ENCODE assay signal across 8 mouse cellular contexts in genomic region chr6:124831199-124831598, GRCm38 (mm10). TPM values are rescaled to one million over a fixed set of nuclear protein-coding genes. Genes with fewer than 3 reads are reported as not detected.
DNase-seq lines count a peak whose midpoint lies in the region; ATAC-seq and TF ChIP-seq lines count a peak whose summit lies in the region.
"Not testable (repeated sequence)": the region's sequence is repeated elsewhere in the genome, so short reads cannot be mapped to it uniquely, and the experiment has no call there.

No protein-coding gene starts in this region.

- TF ChIP-seq POLR2A in bone marrow, adult 2 months (IDR thresholded peaks at IDR 0.05; ENCODE audit: borderline replicate concordance, control insufficient read depth, low read depth, low read length), result not testable (repeated sequence)

- H3K36me3 ChIP-seq in erythroblast, embryonic 14.5 days (ENCODE audit: control insufficient read depth), result peaks cover 68% of the 10 kb centered on the region
- peaks cover 34% of the 10 kb centered on the region for H3K36me3 ChIP-seq in heart, embryonic 12.5 days
- H3K36me3 ChIP-seq in hindbrain, embryonic 14.5 days (replicated peaks; ENCODE audit: control insufficient read depth, insufficient read depth); kidney, postnatal 0 days (ENCODE audit: insufficient read depth, low read length): not testable (repeated sequence)
- H3K36me3 ChIP-seq in liver, embryonic 13.5 days, result peaks cover 55% of the 10 kb centered on the region
- H3K36me3 ChIP-seq in midbrain, embryonic 10.5 days, result peaks cover 60% of the 10 kb centered on the region
- H3K36me3 ChIP-seq in stomach, embryonic 15.5 days, result 0 out of 2 replicates have a peak, but pooled peaks cover 15% of the 10 kb centered on the region

- not testable (repeated sequence) for H3K9me3 ChIP-seq in erythroblast, embryonic 14.5 days (ENCODE audit: control insufficient read depth, low read length); heart, embryonic 12.5 days (replicated peaks); hindbrain, embryonic 14.5 days (ENCODE audit: control insufficient read depth, low read length); kidney, postnatal 0 days (replicated peaks; ENCODE audit: low read length); liver, embryonic 13.5 days (replicated peaks); midbrain, embryonic 10.5 days (replicated peaks); stomach, embryonic 15.5 days

- not testable (repeated sequence) for H3K27me3 ChIP-seq in erythroblast, embryonic 14.5 days (ENCODE audit: control insufficient read depth); heart, embryonic 12.5 days (replicated peaks); hindbrain, embryonic 14.5 days (ENCODE audit: control insufficient read depth, insufficient read depth, low read length); kidney, postnatal 0 days (ENCODE audit: insufficient read depth, low read length); liver, embryonic 13.5 days; midbrain, embryonic 10.5 days (ENCODE audit: low read depth, poor library complexity, severe bottlenecking); stomach, embryonic 15.5 days (replicated peaks)

- peak overlapping the region; percentile 81 for H3K4me2 ChIP-seq in heart, embryonic 12.5 days
- H3K4me2 ChIP-seq in hindbrain, embryonic 14.5 days (replicated peaks), result peak overlapping the region; percentile 65; the same call in 1 of the 2 replicates
- 0 out of 2 replicates have a peak overlapping the region, but pooled peaks have one; percentile 74 for H3K4me2 ChIP-seq in kidney, postnatal 0 days (ENCODE audit: low read length)
- H3K4me2 ChIP-seq in liver, embryonic 13.5 days, result peak overlapping the region; percentile 79
- H3K4me2 ChIP-seq in stomach, embryonic 15.5 days, result peak overlapping the region; percentile 78

- 94% methylated on average over 4 of the region's 4 CpGs for WGBS in bone marrow, adult 2 months
- 97% methylated on average over 4 of the region's 4 CpGs for WGBS in heart, embryonic 12.5 days
- WGBS in hindbrain, embryonic 14.5 days, result 94% methylated on average over 4 of the region's 4 CpGs
- 96% methylated on average over 4 of the region's 4 CpGs for WGBS in kidney, postnatal 0 days
- WGBS in liver, embryonic 13.5 days (ENCODE audit: insufficient replicate concordance), result 86% methylated on average over 4 of the region's 4 CpGs
- WGBS in midbrain, embryonic 10.5 days, result 95% methylated on average over 4 of the region's 4 CpGs
- 92% methylated on average over 4 of the region's 4 CpGs for WGBS in stomach, embryonic 15.5 days

- not testable (repeated sequence) for H3K27ac ChIP-seq in bone marrow, adult 2 months (ENCODE audit: control insufficient read depth, insufficient read depth, low read depth, low read length, poor library complexity); heart, embryonic 12.5 days (ENCODE audit: poor library complexity, severe bottlenecking); hindbrain, embryonic 14.5 days; kidney, postnatal 0 days; midbrain, embryonic 10.5 days (replicated peaks); stomach, embryonic 15.5 days
- H3K27ac ChIP-seq in liver, embryonic 13.5 days, result peak overlapping the region; percentile 91; the same call in 1 of the 2 replicates

- H3K9ac ChIP-seq in heart, embryonic 12.5 days; hindbrain, embryonic 14.5 days; kidney, postnatal 0 days (ENCODE audit: low read depth, low read length); stomach, embryonic 15.5 days: not testable (repeated sequence)
- H3K9ac ChIP-seq in liver, embryonic 13.5 days, result peak overlapping the region; percentile 97

- not testable (repeated sequence) for ATAC-seq in heart, embryonic 12.5 days (ENCODE audit: insufficient number of reproducible peaks, low FRiP score); hindbrain, embryonic 14.5 days (ENCODE audit: low FRiP score); kidney, postnatal 0 days (replicated peaks; ENCODE audit: low FRiP score, low read depth); liver, embryonic 13.5 days (ENCODE audit: low read depth); stomach, embryonic 15.5 days (ENCODE audit: insufficient read depth, low FRiP score, low read depth)

- H3K4me1 ChIP-seq in bone marrow, adult 2 months (ENCODE audit: control insufficient read depth, insufficient read depth, low read length), result not testable (repeated sequence)
- peaks cover 56% of the 10 kb centered on the region for H3K4me1 ChIP-seq in erythroblast, embryonic 14.5 days (ENCODE audit: control insufficient read depth)
- H3K4me1 ChIP-seq in heart, embryonic 12.5 days (replicated peaks), result peaks cover 29% of the 10 kb centered on the region
- H3K4me1 ChIP-seq in hindbrain, embryonic 14.5 days (replicated peaks; ENCODE audit: control insufficient read depth, insufficient read depth, low read length), result peaks cover 15% of the 10 kb centered on the region
- H3K4me1 ChIP-seq in kidney, postnatal 0 days (replicated peaks; ENCODE audit: insufficient read depth, low read length), result peaks cover 10% of the 10 kb centered on the region; the same call in 1 of the 2 replicates
- H3K4me1 ChIP-seq in liver, embryonic 13.5 days (replicated peaks), result peaks cover 55% of the 10 kb centered on the region
- peaks cover 63% of the 10 kb centered on the region for H3K4me1 ChIP-seq in midbrain, embryonic 10.5 days
- H3K4me1 ChIP-seq in stomach, embryonic 15.5 days, result peaks cover 15% of the 10 kb centered on the region; the same call in 1 of the 2 replicates

- DNase-seq in hindbrain, embryonic 14.5 days (ENCODE audit: low spot score); kidney, postnatal 0 days (ENCODE audit: low spot score); liver, embryonic 13.5 days; midbrain, embryonic 10.5 days (ENCODE audit: low spot score): not testable (repeated sequence)

- peak overlapping the region; percentile 58 for H3K4me3 ChIP-seq in bone marrow, adult 2 months (replicated peaks; ENCODE audit: control insufficient read depth, low read depth, low read length)
- H3K4me3 ChIP-seq in erythroblast, embryonic 14.5 days (replicated peaks), result peak overlapping the region; percentile 74
- H3K4me3 ChIP-seq in heart, embryonic 12.5 days, result peak overlapping the region; percentile 10
- H3K4me3 ChIP-seq in hindbrain, embryonic 14.5 days (replicated peaks; ENCODE audit: low read length), result 0 out of 2 replicates have a peak overlapping the region, but pooled peaks have one; percentile 4
- not testable (repeated sequence) for H3K4me3 ChIP-seq in kidney, postnatal 0 days (replicated peaks; ENCODE audit: low read depth, low read length)
- H3K4me3 ChIP-seq in liver, embryonic 13.5 days (replicated peaks), result peak overlapping the region; percentile 98
- H3K4me3 ChIP-seq in midbrain, embryonic 10.5 days, result peak overlapping the region; percentile 90
- H3K4me3 ChIP-seq in stomach, embryonic 15.5 days (replicated peaks), result peak overlapping the region; percentile 79

- TF ChIP-seq CTCF in bone marrow, adult 2 months (IDR thresholded peaks at IDR 0.05; ENCODE audit: control insufficient read depth, insufficient read depth, low read length); kidney, postnatal 0 days (IDR thresholded peaks at IDR 0.05; ENCODE audit: low read depth): not testable (repeated sequence)

RNA-seq across cellular contexts. Expression of gene Cdca3, which starts 1.9 kb away (rescaled TPM):
- polyA plus RNA-seq in bone marrow, adult 2 months (2011; ENCODE audit: insufficient read depth, insufficient read length, low replicate concordance, missing spikeins), result 131 and 148 TPM in 2 replicates
- 26.9 and 32.9 TPM in 2 replicates for polyA plus RNA-seq in erythroblast, embryonic 14.5 days (2012)
- 105 and 121 TPM in 2 replicates for polyA plus RNA-seq in heart, embryonic 12.5 days (2016; fragmentation: Nextera tagmentation; extraction: Ambion mirVana)
- polyA plus RNA-seq in hindbrain, embryonic 14.5 days (2014; fragmentation: Nextera tagmentation; extraction: Ambion mirVana), result 29.3 and 36.2 TPM in 2 replicates
- 85.1 and 91.2 TPM in 2 replicates for polyA plus RNA-seq in kidney, postnatal 0 days (2015; fragmentation: Nextera tagmentation; extraction: Ambion mirVana)
- 202 and 204 TPM in 2 replicates for polyA plus RNA-seq in liver, embryonic 13.5 days (2015; fragmentation: Nextera tagmentation; extraction: Ambion mirVana)
- polyA plus RNA-seq in midbrain, embryonic 10.5 days (2016; fragmentation: Nextera tagmentation; extraction: Ambion mirVana), result 258 and 273 TPM in 2 replicates
- polyA plus RNA-seq in stomach, embryonic 15.5 days (2015; fragmentation: Nextera tagmentation; extraction: Ambion mirVana), result 141 and 159 TPM in 2 replicates

RNA-seq across cellular contexts. Expression of gene Usp5, which starts 1.9 kb away (rescaled TPM):
- polyA plus RNA-seq in bone marrow, adult 2 months (2011; ENCODE audit: insufficient read depth, insufficient read length, low replicate concordance, missing spikeins), result 44.1 and 53.9 TPM in 2 replicates
- 4.6 and 5.6 TPM in 2 replicates for polyA plus RNA-seq in erythroblast, embryonic 14.5 days (2012)
- polyA plus RNA-seq in heart, embryonic 12.5 days (2016; fragmentation: Nextera tagmentation; extraction: Ambion mirVana), result 119 and 121 TPM in 2 replicates
- polyA plus RNA-seq in hindbrain, embryonic 14.5 days (2014; fragmentation: Nextera tagmentation; extraction: Ambion mirVana), result 180 and 182 TPM in 2 replicates
- 96.6 and 106 TPM in 2 replicates for polyA plus RNA-seq in kidney, postnatal 0 days (2015; fragmentation: Nextera tagmentation; extraction: Ambion mirVana)
- polyA plus RNA-seq in liver, embryonic 13.5 days (2015; fragmentation: Nextera tagmentation; extraction: Ambion mirVana), result 63.5 and 67.5 TPM in 2 replicates
- polyA plus RNA-seq in midbrain, embryonic 10.5 days (2016; fragmentation: Nextera tagmentation; extraction: Ambion mirVana), result 212 and 228 TPM in 2 replicates
- polyA plus RNA-seq in stomach, embryonic 15.5 days (2015; fragmentation: Nextera tagmentation; extraction: Ambion mirVana), result 116 and 125 TPM in 2 replicates

RNA-seq across cellular contexts. Expression of gene Gnb3, which starts 8.9 kb away (rescaled TPM):
- 3.3 TPM in 1 of 2 replicates, not detected in the other for polyA plus RNA-seq in bone marrow, adult 2 months (2011; ENCODE audit: insufficient read depth, insufficient read length, low replicate concordance, missing spikeins)
- polyA plus RNA-seq in erythroblast, embryonic 14.5 days (2012), result not detected in 2 replicates
- polyA plus RNA-seq in heart, embryonic 12.5 days (2016; fragmentation: Nextera tagmentation; extraction: Ambion mirVana), result 6.4 and 7.8 TPM in 2 replicates
- 0.21 and 1.2 TPM in 2 replicates for polyA plus RNA-seq in hindbrain, embryonic 14.5 days (2014; fragmentation: Nextera tagmentation; extraction: Ambion mirVana)
- 0.98 and 1.2 TPM in 2 replicates for polyA plus RNA-seq in kidney, postnatal 0 days (2015; fragmentation: Nextera tagmentation; extraction: Ambion mirVana)
- 0.16 and 0.23 TPM in 2 replicates for polyA plus RNA-seq in liver, embryonic 13.5 days (2015; fragmentation: Nextera tagmentation; extraction: Ambion mirVana)
- polyA plus RNA-seq in midbrain, embryonic 10.5 days (2016; fragmentation: Nextera tagmentation; extraction: Ambion mirVana), result 0.89 and 3.4 TPM in 2 replicates
- polyA plus RNA-seq in stomach, embryonic 15.5 days (2015; fragmentation: Nextera tagmentation; extraction: Ambion mirVana), result 0.97 and 1.1 TPM in 2 replicates

RNA-seq across cellular contexts. Expression of gene Tpi1, which starts 17.1 kb away (rescaled TPM):
- 97.5 and 152 TPM in 2 replicates for polyA plus RNA-seq in bone marrow, adult 2 months (2011; ENCODE audit: insufficient read depth, insufficient read length, low replicate concordance, missing spikeins)
- 10.3 and 10.7 TPM in 2 replicates for polyA plus RNA-seq in erythroblast, embryonic 14.5 days (2012)
- polyA plus RNA-seq in heart, embryonic 12.5 days (2016; fragmentation: Nextera tagmentation; extraction: Ambion mirVana), result 1,356 and 1,406 TPM in 2 replicates
- polyA plus RNA-seq in hindbrain, embryonic 14.5 days (2014; fragmentation: Nextera tagmentation; extraction: Ambion mirVana), result 413 and 474 TPM in 2 replicates
- 664 and 686 TPM in 2 replicates for polyA plus RNA-seq in kidney, postnatal 0 days (2015; fragmentation: Nextera tagmentation; extraction: Ambion mirVana)
- polyA plus RNA-seq in liver, embryonic 13.5 days (2015; fragmentation: Nextera tagmentation; extraction: Ambion mirVana), result 461 and 495 TPM in 2 replicates
- polyA plus RNA-seq in midbrain, embryonic 10.5 days (2016; fragmentation: Nextera tagmentation; extraction: Ambion mirVana), result 786 and 953 TPM in 2 replicates
- polyA plus RNA-seq in stomach, embryonic 15.5 days (2015; fragmentation: Nextera tagmentation; extraction: Ambion mirVana), result 890 and 914 TPM in 2 replicates

RNA-seq across cellular contexts. Expression of gene Spsb2, which starts 22.7 kb away (rescaled TPM):
- polyA plus RNA-seq in bone marrow, adult 2 months (2011; ENCODE audit: insufficient read depth, insufficient read length, low replicate concordance, missing spikeins), result 4.9 and 7.3 TPM in 2 replicates
- 0.77 and 0.81 TPM in 2 replicates for polyA plus RNA-seq in erythroblast, embryonic 14.5 days (2012)
- polyA plus RNA-seq in heart, embryonic 12.5 days (2016; fragmentation: Nextera tagmentation; extraction: Ambion mirVana), result 8.7 and 9.1 TPM in 2 replicates
- polyA plus RNA-seq in hindbrain, embryonic 14.5 days (2014; fragmentation: Nextera tagmentation; extraction: Ambion mirVana), result 5.2 and 6.6 TPM in 2 replicates
- polyA plus RNA-seq in kidney, postnatal 0 days (2015; fragmentation: Nextera tagmentation; extraction: Ambion mirVana), result 26.1 and 27.4 TPM in 2 replicates
- 8.6 and 9.6 TPM in 2 replicates for polyA plus RNA-seq in liver, embryonic 13.5 days (2015; fragmentation: Nextera tagmentation; extraction: Ambion mirVana)
- polyA plus RNA-seq in midbrain, embryonic 10.5 days (2016; fragmentation: Nextera tagmentation; extraction: Ambion mirVana), result 8.8 and 10.0 TPM in 2 replicates
- 11.7 and 12.7 TPM in 2 replicates for polyA plus RNA-seq in stomach, embryonic 15.5 days (2015; fragmentation: Nextera tagmentation; extraction: Ambion mirVana)
